Mouse (Mus musculus): ENCODE data around the gene Fam32a. TPM values are rescaled to one million over a fixed set of nuclear protein-coding genes. Genes with fewer than 3 reads are reported as not detected.
A peak's percentile ranks its signal among the peaks of the same experiment; 100 is the strongest.

Gene Fam32a
- total RNA-seq, 2 experiments from 2014 or later, result 42.9 to 52.6 TPM

DNA sequence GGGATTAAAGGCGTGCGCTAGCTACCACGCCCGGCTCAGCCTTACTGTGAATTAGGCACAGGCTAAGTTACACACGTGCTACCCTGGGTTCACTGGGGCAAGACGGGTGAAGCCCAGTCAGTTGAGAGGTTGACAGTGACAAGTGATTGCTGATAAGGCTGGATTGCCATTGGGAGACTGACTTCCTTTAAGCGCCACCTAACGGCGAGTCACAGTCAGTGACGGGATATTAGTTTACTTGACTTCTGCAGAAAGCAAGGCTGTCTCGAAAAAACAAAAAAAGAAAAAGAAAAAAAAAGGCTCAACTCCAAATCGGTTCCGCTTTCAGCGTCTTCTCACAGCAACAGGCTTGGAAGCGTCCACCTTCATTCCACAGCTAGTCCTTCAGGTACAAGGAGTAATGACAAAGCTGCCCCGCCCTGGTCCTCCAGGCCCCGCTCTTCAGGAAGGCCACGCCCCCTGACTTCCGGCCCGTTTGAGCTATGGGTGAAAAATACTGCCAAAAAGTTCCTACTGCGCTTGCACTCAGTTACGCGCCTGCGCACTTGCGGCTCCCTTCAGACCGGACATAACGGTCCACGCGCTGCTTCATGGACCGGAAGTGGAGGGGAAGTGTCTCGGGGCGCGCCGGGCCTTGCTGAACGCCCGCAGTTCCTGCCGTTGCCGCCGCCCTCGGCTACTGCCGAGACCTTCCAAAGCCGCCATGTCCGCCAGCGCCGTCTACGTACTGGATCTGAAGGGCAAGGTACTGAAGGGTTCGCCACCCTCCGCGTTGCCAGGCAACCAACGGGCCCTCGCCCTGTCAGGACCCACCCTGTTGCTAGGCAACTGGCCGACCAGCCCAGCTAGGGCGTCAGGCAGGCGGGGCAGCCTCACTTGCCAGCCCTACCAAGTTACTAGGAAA is 20.2 kb downstream of the Fam32a start, which contains the start of gene Ap1m1:
Gene Ap1m1 (plus strand): TSS at position 520 of the 904 bp plus-strand sequence.
- ATAC-seq (replicated peaks; ENCODE audit: poor library complexity, severe bottlenecking), result peak; percentile 80

DNA sequence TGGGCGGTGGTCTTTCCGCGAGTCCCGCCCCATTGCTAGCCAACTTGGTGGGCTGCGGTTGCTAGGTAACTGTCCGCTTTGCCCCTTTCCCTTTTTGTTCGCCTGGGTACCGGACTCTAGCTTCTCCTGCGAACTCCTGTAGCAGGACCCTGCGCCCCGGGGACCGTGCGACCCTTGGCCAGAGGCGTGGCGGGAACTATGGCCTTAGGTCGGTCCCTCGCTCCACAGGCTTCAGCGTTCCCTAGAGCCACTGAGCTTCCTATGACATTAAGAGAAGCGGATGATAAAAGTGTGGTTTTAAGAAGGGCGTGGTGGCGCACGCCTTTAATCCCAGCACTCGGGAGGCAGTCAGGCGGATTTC is 20.9 kb downstream of the Fam32a start:
- ATAC-seq (replicated peaks; ENCODE audit: poor library complexity, severe bottlenecking), result no peak

DNA sequence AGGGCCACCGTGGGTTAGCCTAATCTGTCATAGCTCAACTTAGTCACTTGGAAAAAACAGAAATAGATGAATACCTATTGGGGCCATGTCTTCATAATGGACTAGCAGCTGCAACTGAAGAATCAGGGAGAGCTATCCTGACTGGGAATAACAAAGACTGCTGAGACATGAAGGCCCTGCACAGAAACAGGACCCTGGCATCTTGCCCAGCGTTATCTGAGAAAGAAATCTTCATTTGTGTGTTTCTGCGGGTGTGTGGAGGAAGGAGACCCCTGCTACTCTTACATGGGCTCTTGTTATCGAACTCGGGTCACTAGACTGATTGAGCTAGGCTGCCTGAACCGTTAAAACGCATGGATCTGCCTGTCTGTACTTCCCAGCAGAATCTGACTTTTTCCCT is 21.4 kb downstream of the Fam32a start:
- no peak for ATAC-seq (replicated peaks; ENCODE audit: poor library complexity, severe bottlenecking)

GRCm38 (mm10) chr8:72242226-72242625 is 22.7 kb downstream of the Fam32a start:
- ATAC-seq (replicated peaks; ENCODE audit: poor library complexity, severe bottlenecking), result no peak

- peak; percentile 28 for ATAC-seq (replicated peaks; ENCODE audit: poor library complexity, severe bottlenecking)
Observed at GRCm38 (mm10) chr8:72244610-72245009, 25.1 kb downstream of the Fam32a start.

DNA sequence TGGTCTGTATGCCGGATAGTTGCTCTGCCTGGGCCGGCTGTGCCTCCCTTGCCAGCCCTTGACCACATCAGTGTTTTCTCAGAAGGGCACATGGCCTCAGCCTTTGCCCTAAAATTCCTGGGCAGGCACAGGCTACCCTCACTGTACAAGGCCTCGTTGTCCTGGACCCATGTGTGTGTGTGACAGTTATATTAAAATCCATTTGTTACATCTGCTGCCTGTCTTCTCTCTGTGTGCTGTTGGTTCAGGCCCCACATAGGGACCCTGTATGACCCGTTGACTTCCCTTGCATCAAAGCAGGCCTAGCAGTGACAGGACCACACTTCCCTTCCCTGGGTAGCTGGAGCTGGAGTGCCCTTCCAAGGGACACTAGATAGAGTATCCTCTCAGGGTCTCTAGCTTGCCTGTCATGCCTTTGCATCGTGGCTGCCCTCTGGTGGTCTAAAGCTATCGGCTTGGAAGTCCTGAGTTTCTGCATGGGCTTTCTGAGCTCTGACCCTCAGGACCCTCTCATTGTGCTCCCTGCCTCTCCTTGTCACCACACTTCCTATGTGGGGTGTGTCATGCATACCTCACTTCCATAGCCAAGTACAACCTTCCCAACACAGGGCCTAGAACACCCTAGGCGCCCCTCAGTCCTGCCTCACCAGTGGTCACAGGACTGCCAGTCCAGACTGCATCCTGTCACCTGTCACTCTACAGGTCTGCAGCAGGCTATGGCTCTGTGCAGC is 37.8 kb downstream of the Fam32a start:
- peak; percentile 37; the same call in 1 of the 2 replicates for ATAC-seq (replicated peaks; ENCODE audit: poor library complexity, severe bottlenecking)

- no peak for ATAC-seq (replicated peaks; ENCODE audit: poor library complexity, severe bottlenecking)
Observed at GRCm38 (mm10) chr8:72257902-72258238, 38.3 kb downstream of the Fam32a start.

DNA sequence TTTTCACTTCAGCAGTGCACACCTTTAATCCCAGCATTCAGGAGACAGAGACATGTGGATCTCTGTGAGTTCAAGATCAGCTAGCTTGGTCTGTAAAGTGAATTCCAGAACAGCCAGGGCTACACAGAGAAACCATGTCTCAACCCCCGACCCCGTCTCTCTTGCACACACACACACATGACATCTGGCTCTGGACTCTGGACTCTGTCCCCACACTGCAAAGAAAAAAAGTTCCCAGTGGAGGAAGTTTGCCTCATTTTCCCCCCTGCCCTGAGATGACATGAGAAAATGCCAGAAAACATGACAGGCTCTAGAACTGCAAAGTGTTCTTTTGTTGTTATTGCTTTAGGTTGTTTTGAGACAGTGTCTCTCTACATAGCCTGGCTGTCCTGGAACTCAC is 40.3 kb downstream of the Fam32a start:
- ATAC-seq (replicated peaks; ENCODE audit: poor library complexity, severe bottlenecking), result no peak

DNA sequence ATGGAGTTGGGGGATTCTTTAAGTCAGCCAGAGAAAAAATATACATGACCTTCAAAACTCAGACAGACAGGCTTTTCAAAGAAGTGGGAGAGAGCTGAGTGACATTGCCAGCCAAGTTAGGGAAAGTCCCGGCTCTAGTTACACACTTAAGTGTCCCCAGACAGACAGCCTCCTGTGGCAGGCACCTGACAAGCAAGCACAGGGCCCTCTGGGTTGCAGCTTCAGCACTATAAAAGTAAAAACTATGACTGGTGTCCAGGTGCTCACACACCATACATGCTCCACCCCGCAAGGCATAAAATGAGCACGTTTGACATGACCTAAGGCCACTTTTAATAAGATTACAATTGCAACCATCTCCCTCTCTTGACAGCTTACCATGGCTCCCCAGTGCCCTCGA is 41.1 kb downstream of the Fam32a start:
- ATAC-seq (replicated peaks; ENCODE audit: poor library complexity, severe bottlenecking), result no peak

DNA sequence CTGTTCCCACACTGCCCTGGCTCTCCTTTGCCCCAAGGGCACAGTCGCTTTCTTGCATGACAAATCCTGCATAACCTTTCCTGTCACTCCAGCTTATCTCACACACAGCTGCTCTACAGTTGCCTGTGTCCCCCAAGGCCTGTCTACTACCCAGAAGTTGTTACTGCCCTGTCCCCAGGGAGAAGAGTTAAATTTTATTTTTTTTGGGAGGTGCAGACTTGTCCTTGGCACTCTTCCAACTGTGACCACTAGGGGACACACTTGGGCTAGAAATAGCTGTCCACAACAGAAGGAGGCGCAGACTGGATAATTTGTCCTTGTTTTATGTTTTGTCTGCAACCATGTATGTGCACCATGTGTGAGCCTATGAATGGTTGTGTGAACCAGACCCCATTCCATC is 41.5 kb downstream of the Fam32a start:
- peak; percentile 79 for ATAC-seq (replicated peaks; ENCODE audit: poor library complexity, severe bottlenecking)

- no peak for ATAC-seq (replicated peaks; ENCODE audit: poor library complexity, severe bottlenecking)
Observed at GRCm38 (mm10) chr8:72261431-72261830, 41.9 kb downstream of the Fam32a start.

DNA sequence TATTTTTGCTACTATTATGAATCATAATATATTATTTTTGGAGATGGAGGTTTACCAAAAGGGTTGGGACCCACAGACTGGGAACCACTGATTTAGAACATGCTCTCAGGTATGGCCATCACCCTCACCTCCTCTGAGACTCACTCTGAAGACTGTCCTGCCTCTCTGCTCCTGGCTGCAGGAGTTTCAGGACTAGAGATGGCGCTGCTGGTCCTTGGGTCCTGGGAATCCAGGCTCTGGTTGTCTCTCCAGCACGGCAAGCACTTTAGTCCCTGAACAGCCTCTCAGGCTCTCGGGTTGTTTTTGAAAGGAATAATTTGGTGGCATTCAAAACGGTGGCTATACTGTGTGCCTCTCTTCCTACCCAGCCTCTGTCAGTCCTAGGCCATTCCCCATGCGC is 42.3 kb downstream of the Fam32a start:
- ATAC-seq (replicated peaks; ENCODE audit: poor library complexity, severe bottlenecking), result no peak

DNA sequence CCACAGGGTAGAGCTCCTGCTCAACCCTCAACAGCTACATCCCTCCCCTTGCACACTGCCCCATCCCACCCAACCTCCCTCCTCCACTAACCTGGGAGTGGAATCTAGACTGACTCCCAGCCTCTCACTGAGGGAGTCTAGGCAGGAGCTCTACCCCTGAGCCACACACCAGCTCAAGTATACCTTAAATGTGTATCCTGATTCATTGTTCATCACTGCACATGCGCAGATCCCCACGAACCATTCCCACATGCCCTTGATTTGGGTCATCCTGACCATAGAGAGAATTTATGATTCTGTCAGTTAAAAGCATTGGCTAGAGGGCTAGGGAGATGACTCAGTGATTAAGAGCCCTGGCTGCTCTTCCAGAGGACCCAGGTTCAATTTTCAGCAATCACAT is 43.2 kb downstream of the Fam32a start:
- no peak for ATAC-seq (replicated peaks; ENCODE audit: poor library complexity, severe bottlenecking)

GRCm38 (mm10) chr8:72263451-72263850 is 43.9 kb downstream of the Fam32a start:
- ATAC-seq (replicated peaks; ENCODE audit: poor library complexity, severe bottlenecking), result no peak

GRCm38 (mm10) chr8:72265342-72265741 is 45.8 kb downstream of the Fam32a start:
- no peak for ATAC-seq (replicated peaks; ENCODE audit: poor library complexity, severe bottlenecking)

DNA sequence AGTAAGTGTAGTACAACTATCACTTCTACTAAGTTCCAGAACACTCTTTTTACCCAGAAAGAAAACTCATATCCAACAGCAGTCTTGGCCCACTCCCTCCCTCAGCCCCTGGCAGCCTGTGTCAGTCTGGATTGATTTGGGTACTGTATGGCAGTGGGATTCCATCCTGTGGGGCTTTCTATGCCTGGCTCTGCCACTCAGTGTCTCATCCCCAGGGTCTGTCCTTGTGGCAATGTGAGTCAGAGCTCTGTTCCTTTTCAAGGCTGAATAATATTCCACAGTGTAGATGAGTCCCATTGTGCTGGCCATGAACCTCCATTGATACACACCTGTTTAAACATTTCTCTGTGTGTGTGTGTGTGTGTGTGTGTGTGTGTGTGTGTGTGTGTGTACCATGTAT is 47.1 kb downstream of the Fam32a start:
- no peak for ATAC-seq (replicated peaks; ENCODE audit: poor library complexity, severe bottlenecking)

- ATAC-seq (replicated peaks; ENCODE audit: poor library complexity, severe bottlenecking), result no peak
Observed at GRCm38 (mm10) chr8:72267106-72267505, 47.6 kb downstream of the Fam32a start.

DNA sequence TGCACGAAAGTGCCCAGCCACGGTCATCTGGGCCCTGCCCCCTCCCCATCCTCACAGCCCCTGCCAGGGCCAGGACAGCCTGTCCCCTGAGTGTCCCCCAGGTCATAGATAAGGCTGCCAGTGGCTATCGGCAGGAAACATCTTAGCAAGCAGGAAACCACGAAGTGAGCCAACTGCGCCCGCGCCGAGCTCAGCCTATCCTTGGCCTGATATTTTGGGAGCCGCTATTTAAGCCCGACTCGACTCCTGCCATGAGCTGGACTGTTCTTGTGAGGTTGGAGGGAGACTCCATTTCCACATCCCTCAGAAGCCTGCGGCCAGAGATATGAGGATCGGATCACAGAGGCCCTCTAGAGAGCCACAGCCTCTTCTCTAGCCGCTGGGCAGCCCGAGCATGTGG is 48.8 kb downstream of the Fam32a start:
- peak; percentile 82 for ATAC-seq (replicated peaks; ENCODE audit: poor library complexity, severe bottlenecking)

DNA sequence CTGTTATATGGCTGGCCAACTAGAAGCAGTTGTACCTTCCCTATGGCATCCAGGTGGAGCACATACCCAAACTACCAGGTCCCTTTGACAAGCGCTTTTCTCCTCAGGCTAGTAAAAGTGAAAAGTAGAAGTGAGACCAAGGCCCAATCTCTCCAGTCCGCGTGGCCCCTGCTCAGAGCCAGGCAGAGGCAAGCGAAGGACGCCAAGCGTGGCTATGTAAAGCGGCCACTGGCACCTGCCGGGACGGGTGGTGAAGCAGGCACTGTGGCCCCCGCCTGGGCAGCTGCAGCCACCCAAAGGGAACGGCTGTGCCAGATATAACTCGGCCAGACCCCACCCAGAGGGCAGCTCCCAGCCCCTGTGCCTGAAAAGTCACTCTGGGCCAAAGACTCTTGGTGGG is 51.1 kb downstream of the Fam32a start:
- no peak for ATAC-seq (replicated peaks; ENCODE audit: poor library complexity, severe bottlenecking)

DNA sequence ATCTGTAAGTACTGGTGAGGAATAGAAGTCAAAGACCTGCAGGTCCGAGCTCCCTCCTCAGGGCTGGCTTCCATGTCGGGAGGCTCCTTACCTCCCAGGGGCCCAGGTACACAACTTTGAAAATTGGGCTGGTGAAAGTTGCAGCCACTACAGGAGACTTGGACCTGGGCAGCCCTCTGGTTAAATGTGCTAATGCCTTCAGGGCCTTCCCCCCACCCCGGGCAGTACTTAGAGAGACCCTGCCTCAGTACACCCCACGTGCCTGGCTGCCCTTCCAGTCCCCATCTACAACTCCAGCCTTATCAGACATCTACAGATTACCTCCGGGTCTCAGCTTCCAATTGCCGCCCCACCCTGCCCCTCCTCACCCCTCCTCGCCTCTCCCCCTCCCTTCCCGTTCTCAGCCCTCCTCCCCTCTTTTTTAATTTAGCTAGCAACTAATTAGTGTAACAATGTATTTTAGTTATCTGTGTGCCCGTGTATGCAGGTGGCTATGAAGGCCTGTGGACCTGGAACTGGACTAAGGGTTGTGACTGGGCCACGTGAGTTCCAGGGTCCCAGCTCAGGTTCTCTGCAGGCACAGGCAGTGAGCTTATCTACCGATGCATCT is 51.6 kb downstream of the Fam32a start:
- no peak for ATAC-seq (replicated peaks; ENCODE audit: poor library complexity, severe bottlenecking)

DNA sequence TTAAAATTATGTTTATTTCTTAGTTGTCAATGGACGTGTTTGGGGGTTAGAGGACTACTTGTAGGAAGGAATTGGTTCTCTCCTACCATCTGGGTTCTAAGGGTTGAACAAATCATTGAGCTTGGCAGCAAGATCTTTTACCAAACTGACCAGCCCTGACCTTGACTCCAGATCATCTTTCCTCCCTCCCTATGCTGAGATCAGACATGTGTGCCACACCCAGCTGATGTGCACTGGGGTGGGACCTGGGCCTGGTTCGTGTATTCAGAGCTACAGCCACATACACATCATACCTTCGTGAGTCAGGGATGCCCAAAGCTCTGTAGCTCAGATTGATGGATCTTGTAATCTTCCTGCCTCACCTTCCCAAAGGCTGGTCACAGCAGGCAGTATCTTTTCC is 52.2 kb downstream of the Fam32a start:
- no peak for ATAC-seq (replicated peaks; ENCODE audit: poor library complexity, severe bottlenecking)

Data from granulocyte monocyte progenitor cell, adult 5-6 weeks (primary cell).